Mouse (Mus musculus) gastrocnemius, postnatal 14 days (tissue): Measurements from ENCODE around the gene Lrrn4. TPM values are rescaled to one million over a fixed set of nuclear protein-coding genes. Genes with fewer than 3 reads are reported as not detected.

Source experiments
- total RNA-seq, 2 experiments: library from RNA; stranded (reverse); gene quantifications; 2 replicates each; pipeline ENCODE4 v1.2.3; 2021

Gene Lrrn4
- total RNA-seq, 2 experiments from 2014 or later = not detected

Other genes starting within 250 kb of the Lrrn4 start
- 1 to 10 TPM; 3.1 to 3.2 TPM for gene Shld1, start 194.0 kb downstream of the Lrrn4 start, total RNA-seq
- under 1 TPM; 0.18 to 0.21 TPM for gene Chgb, start 99.6 kb downstream of the Lrrn4 start, total RNA-seq
- gene Trmt6, start 64.8 kb downstream of the Lrrn4 start, total RNA-seq = 1 to 10 TPM; 6.2 to 7.5 TPM
- 1 to 10 TPM; 1.1 to 1.5 TPM for gene Mcm8, start 64.8 kb downstream of the Lrrn4 start, total RNA-seq
- 10 to 100 TPM; 14.2 to 15.8 TPM for gene Crls1, start 34.2 kb downstream of the Lrrn4 start, total RNA-seq
- not detected for gene Fermt1, start 65.0 kb upstream of the Lrrn4 start, total RNA-seq